Mouse (Mus musculus) neutrophil, adult 83 days (primary cell): ENCODE measurements around the gene Tmem170b. TPM values are rescaled to one million over a fixed set of nuclear protein-coding genes. Genes with fewer than 3 reads are reported as not detected.

Experiments
- total RNA-seq, 2 experiments: library from RNA; stranded (reverse); gene quantifications; one replicate each; pipeline ENCODE4 v1.2.4; 2023

Gene Tmem170b
- 10 to 100 TPM; 56.2 to 60.5 TPM for total RNA-seq

DNA sequence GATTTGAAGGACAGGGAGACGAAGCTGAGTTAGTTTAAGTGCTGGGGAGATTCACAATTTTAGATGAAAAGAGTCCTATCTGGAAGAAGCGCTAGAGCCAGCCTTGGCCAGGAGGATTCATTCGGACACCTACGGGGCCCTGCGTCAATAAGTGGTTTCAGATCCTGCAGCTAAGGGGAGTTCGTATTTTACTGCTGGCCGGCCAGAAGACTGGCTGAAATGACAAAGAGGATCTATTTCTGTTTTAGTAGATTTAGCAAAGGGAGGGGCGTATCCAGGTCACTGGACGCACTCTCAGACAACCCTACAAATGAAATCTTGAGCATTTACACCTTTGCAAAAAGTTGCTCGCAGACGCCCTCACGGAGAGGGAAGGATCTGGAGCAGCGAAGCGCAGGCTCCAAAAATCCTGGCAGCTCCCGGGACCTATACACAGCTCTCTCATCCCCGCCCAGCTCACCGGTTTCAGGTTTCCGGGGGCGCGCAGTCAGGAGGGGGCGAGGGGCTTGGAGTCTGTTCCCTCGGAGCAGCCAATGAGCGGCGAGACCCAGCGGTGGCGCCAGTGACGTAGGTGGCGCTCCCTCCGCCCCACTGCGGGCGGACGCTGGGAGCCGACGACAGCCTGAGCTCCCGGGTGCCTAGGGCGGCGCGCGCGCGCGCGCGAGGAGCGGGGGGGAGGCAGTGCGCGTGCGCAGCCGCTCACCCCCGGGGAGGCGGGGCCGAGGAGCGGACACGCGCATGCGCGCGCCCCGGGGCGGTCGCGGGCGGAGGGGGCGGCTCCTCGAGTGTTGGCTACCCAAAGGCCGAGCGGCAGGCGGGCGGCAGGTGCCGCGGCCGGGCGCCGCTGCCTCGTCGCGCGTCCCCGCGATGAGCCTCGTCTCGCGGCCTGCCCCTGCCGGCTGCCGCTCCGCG is at the start of gene Tmem170b:
Tmem170b (plus strand) TSS at position 809 of the 912 bp plus-strand sequence.

Other genes with a start within 250 kb of the Tmem170b start
- gene Nedd9, start 118.5 kb upstream of the Tmem170b start, total RNA-seq: 100 to 1,000 TPM; 129 to 161 TPM
- gene Adtrp, start 241.8 kb downstream of the Tmem170b start, total RNA-seq: 10 to 100 TPM; 14.1 to 22.3 TPM